Mouse (Mus musculus): Measurements from ENCODE around the gene Wscd1.

The Wscd1 gene

GRCm38 (mm10) chr11:71749671-71750070 is at the start of gene Wscd1:
Gene Wscd1, plus strand, starts transcription at chr11:71749920.
- DNase-seq (ENCODE audit: extremely low spot score, low read depth, low spot score), result no peak

- DNase-seq (ENCODE audit: extremely low spot score, low read depth, low spot score), result no peak
Measured at GRCm38 (mm10) chr11:71728066-71728465, 21.7 kb upstream of the Wscd1 start.

- DNase-seq (ENCODE audit: extremely low spot score, low read depth, low spot score), result no peak
Measured at GRCm38 (mm10) chr11:71729287-71729686, 20.4 kb upstream of the Wscd1 start.

GRCm38 (mm10) chr11:71733771-71734170 is 15.9 kb upstream of the Wscd1 start:
- no peak for DNase-seq (ENCODE audit: extremely low spot score, low read depth, low spot score)

- no peak for DNase-seq (ENCODE audit: extremely low spot score, low read depth, low spot score)
Measured at GRCm38 (mm10) chr11:71737106-71737505, 12.6 kb upstream of the Wscd1 start.

GRCm38 (mm10) chr11:71738501-71739045 is 11.1 kb upstream of the Wscd1 start:
- no peak for DNase-seq (ENCODE audit: extremely low spot score, low read depth, low spot score)

GRCm38 (mm10) chr11:71745875-71746274 is 3.8 kb upstream of the Wscd1 start:
- no peak for DNase-seq (ENCODE audit: extremely low spot score, low read depth, low spot score)

- DNase-seq (ENCODE audit: extremely low spot score, low read depth, low spot score), result no peak
Measured at GRCm38 (mm10) chr11:71747719-71748118, 2.0 kb upstream of the Wscd1 start.

- no peak for DNase-seq (ENCODE audit: extremely low spot score, low read depth, low spot score)
Measured at GRCm38 (mm10) chr11:71750534-71751173, 934 bp downstream of the Wscd1 start.

- DNase-seq (ENCODE audit: extremely low spot score, low read depth, low spot score), result no peak
Measured at GRCm38 (mm10) chr11:71751174-71751611, 1.5 kb downstream of the Wscd1 start.

- no peak for DNase-seq (ENCODE audit: extremely low spot score, low read depth, low spot score)
Measured at GRCm38 (mm10) chr11:71751689-71752088, 2.0 kb downstream of the Wscd1 start.

GRCm38 (mm10) chr11:71752626-71753025 is 2.9 kb downstream of the Wscd1 start:
- DNase-seq (ENCODE audit: extremely low spot score, low read depth, low spot score), result no peak

- DNase-seq (ENCODE audit: extremely low spot score, low read depth, low spot score), result no peak
Measured at GRCm38 (mm10) chr11:71755115-71755514, 5.4 kb downstream of the Wscd1 start.

- DNase-seq (ENCODE audit: extremely low spot score, low read depth, low spot score), result no peak
Measured at GRCm38 (mm10) chr11:71756325-71756724, 6.6 kb downstream of the Wscd1 start.

GRCm38 (mm10) chr11:71758211-71759110 is 8.7 kb downstream of the Wscd1 start:
- DNase-seq (ENCODE audit: extremely low spot score, low read depth, low spot score), result no peak

GRCm38 (mm10) chr11:71760991-71761390 is 11.3 kb downstream of the Wscd1 start:
- DNase-seq (ENCODE audit: extremely low spot score, low read depth, low spot score), result no peak

GRCm38 (mm10) chr11:71763154-71763553 is 13.4 kb downstream of the Wscd1 start:
- no peak for DNase-seq (ENCODE audit: extremely low spot score, low read depth, low spot score)

GRCm38 (mm10) chr11:71763651-71764275 is 14.0 kb downstream of the Wscd1 start:
- no peak for DNase-seq (ENCODE audit: extremely low spot score, low read depth, low spot score)

- no peak for DNase-seq (ENCODE audit: extremely low spot score, low read depth, low spot score)
Measured at GRCm38 (mm10) chr11:71764743-71765142, 15.0 kb downstream of the Wscd1 start.

- no peak for DNase-seq (ENCODE audit: extremely low spot score, low read depth, low spot score)
Measured at GRCm38 (mm10) chr11:71765335-71765734, 15.6 kb downstream of the Wscd1 start.

- no peak for DNase-seq (ENCODE audit: extremely low spot score, low read depth, low spot score)
Measured at GRCm38 (mm10) chr11:71766380-71766779, 16.7 kb downstream of the Wscd1 start.
